In the genomic region with DNA sequence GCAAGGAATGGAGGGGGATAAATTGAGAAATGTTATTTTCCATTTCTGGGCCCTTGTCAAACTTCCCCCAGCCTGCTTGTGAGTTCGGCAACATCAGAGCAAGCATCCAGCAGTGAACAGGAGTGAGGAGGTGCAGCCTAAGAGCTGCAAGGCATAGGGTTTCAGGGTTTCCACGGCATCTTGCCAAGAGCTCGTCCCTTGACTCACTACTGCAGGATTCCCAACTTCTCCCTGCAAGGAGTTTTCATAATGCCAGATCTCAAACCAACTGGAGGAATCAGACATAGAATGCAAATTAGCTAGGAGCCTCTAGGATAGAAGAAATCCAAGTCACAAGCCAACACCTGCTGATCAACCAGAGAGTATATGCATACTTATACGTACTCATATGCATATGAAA, we compare ENCODE assay signal across 26 mouse cellular contexts.
A peak's percentile ranks its signal among the peaks of the same experiment; 100 is the strongest.
DNase-seq lines count a peak whose midpoint lies in the region; ATAC-seq lines count a peak whose summit lies in the region.
"Had no signal": no experiment of that assay in that cellular context is flagged by ENCODE, and none has a peak within 500 bp of the region (broad histone marks: within the 10 kb centered on the region; RNA-seq: fewer than 3 reads in every experiment).

No protein-coding gene starts in this region.

- peak; percentile 12 for DNase-seq in adrenal gland, postnatal 14 days
- DNase-seq in adrenal gland, postnatal 4 days (ENCODE audit: low spot score in 2 of 2): no peak
- DNase-seq in layer of hippocampus, adult 9-11 months: peak; percentile 3
- DNase-seq in layer of hippocampus, postnatal 10 days (ENCODE audit: low spot score in 2 of 2): no peak
- DNase-seq in NIH3T3 (ENCODE audit: low read depth): peak; percentile 2
- DNase-seq in telencephalon, adult 2 months (ENCODE audit: low read depth, low spot score): peak; percentile 28
- DNase-seq: cerebellum, adult 8-10 months; cerebellum, postnatal 36 days; heart, adult 2 months; heart, postnatal 4 days; kidney, adult 8-10 months; kidney, postnatal 4 days; left cerebral cortex, postnatal 4 days; liver, postnatal 0 days; lung, postnatal 4 days; spleen, adult 18-20 months; thymus, adult 18-20 months; thymus, postnatal 25 days had no signal

- no peak for ATAC-seq in megakaryocyte-erythroid progenitor cell, adult 5-6 weeks (replicated peaks; ENCODE audit: low FRiP score, low TSS enrichment, poor library complexity, severe bottlenecking)
- ATAC-seq: activated CD4-positive, CD25-positive, alpha-beta regulatory T cell, adult 4 months; CD4-positive, CD25-positive, alpha-beta regulatory T cell, adult 4 months; forebrain, embryonic 15.5 days; intestine, embryonic 16.5 days; liver, embryonic 12.5 days; liver, postnatal 0 days; lung, postnatal 0 days; midbrain, embryonic 13.5 days had no signal

Comparison
In these comparisons a context has a peak if more than half of its experiments do, and no peak if none do; other contexts are left out.
1. DNase-seq: peak in adrenal gland, postnatal 14 days (single experiment), layer of hippocampus, adult 9-11 months (single experiment), NIH3T3 (single experiment) and telencephalon, adult 2 months (single experiment); none in adrenal gland, postnatal 4 days (0 of 2) and layer of hippocampus, postnatal 10 days (0 of 2).